Mouse (Mus musculus): ENCODE data around the gene Accsl. TPM values are rescaled to one million over a fixed set of nuclear protein-coding genes. Genes with fewer than 3 reads are reported as not detected.

Gene Accsl
- polyA plus RNA-seq, 1 experiment from 2014 or later: not detected

- H3K9me3 ChIP-seq: no peaks in the 10 kb centered on the region
- H3K27me3 ChIP-seq: 0 out of 2 replicates have a peak, but pooled peaks cover 7% of the 10 kb centered on the region
- WGBS: 33% methylated on average over 7 of the region's 7 CpGs
- ATAC-seq (ENCODE audit: insufficient number of reproducible peaks, insufficient read depth, low FRiP score, low TSS enrichment, low read depth): no peak
- peaks cover 26% of the 10 kb centered on the region for H3K4me1 ChIP-seq
- peak overlapping the region; percentile 44; the same call in 1 of the 2 replicates for H3K27ac ChIP-seq
- H3K4me2 ChIP-seq: no peak overlapping the region
- H3K9ac ChIP-seq: no peak overlapping the region; the same call in 1 of the 2 replicates
- no peak overlapping the region for H3K4me3 ChIP-seq
- H3K36me3 ChIP-seq: no peaks in the 10 kb centered on the region
These were observed 3.3 kb upstream of the Accsl start for GRCm38 (mm10) chr2:93872257-93872656.

- no peak overlapping the region for H3K4me2 ChIP-seq
- H3K27ac ChIP-seq: peak overlapping the region; percentile 44; the same call in 1 of the 2 replicates
These were observed 2.5 kb upstream of the Accsl start for GRCm38 (mm10) chr2:93871411-93871925.

GRCm38 (mm10) chr2:93870842-93871241, 1.9 kb upstream of the Accsl start:
- no peak for ATAC-seq (ENCODE audit: insufficient number of reproducible peaks, insufficient read depth, low FRiP score, low TSS enrichment, low read depth)
- no peak overlapping the region for H3K9ac ChIP-seq
- H3K4me3 ChIP-seq: no peak overlapping the region
- no peaks in the 10 kb centered on the region for H3K9me3 ChIP-seq
- no peaks in the 10 kb centered on the region for H3K36me3 ChIP-seq
- H3K4me1 ChIP-seq: peaks cover 26% of the 10 kb centered on the region
- H3K27me3 ChIP-seq: 0 out of 2 replicates have a peak, but pooled peaks cover 7% of the 10 kb centered on the region
- no peak overlapping the region for H3K4me2 ChIP-seq
- WGBS: 43% methylated on average over 4 of the region's 4 CpGs
- H3K27ac ChIP-seq: no peak overlapping the region

More at GRCm38 (mm10) chr2:93871411-93871925, 2.5 kb upstream of the Accsl start:
- 84% methylated on average over 4 of the region's 4 CpGs for WGBS
- H3K36me3 ChIP-seq: no peaks in the 10 kb centered on the region
- H3K9me3 ChIP-seq: no peaks in the 10 kb centered on the region
- ATAC-seq (ENCODE audit: insufficient number of reproducible peaks, insufficient read depth, low FRiP score, low TSS enrichment, low read depth): no peak
- 0 out of 2 replicates have a peak, but pooled peaks cover 7% of the 10 kb centered on the region for H3K27me3 ChIP-seq
- no peak overlapping the region for H3K4me3 ChIP-seq
- H3K9ac ChIP-seq: no peak overlapping the region
- peaks cover 26% of the 10 kb centered on the region for H3K4me1 ChIP-seq

GRCm38 (mm10) chr2:93868566-93868965, 391 bp downstream of the Accsl start:
- ATAC-seq (ENCODE audit: insufficient number of reproducible peaks, insufficient read depth, low FRiP score, low TSS enrichment, low read depth): no peak
- peaks cover 15% of the 10 kb centered on the region for H3K4me1 ChIP-seq
- 0 out of 2 replicates have a peak, but pooled peaks cover 4% of the 10 kb centered on the region for H3K27me3 ChIP-seq
- H3K4me3 ChIP-seq: no peak overlapping the region
- no peak overlapping the region for H3K4me2 ChIP-seq
- H3K36me3 ChIP-seq: no peaks in the 10 kb centered on the region
- H3K9me3 ChIP-seq: no peaks in the 10 kb centered on the region
- 82% methylated on average over 11 of the region's 11 CpGs for WGBS
- no peak overlapping the region for H3K27ac ChIP-seq
- H3K9ac ChIP-seq: no peak overlapping the region

GRCm38 (mm10) chr2:93863229-93863628, 5.7 kb downstream of the Accsl start:
- H3K4me2 ChIP-seq: no peak overlapping the region
- no peak overlapping the region for H3K27ac ChIP-seq
- ATAC-seq (ENCODE audit: insufficient number of reproducible peaks, insufficient read depth, low FRiP score, low TSS enrichment, low read depth): no peak
- no peaks in the 10 kb centered on the region for H3K9me3 ChIP-seq
- H3K36me3 ChIP-seq: no peaks in the 10 kb centered on the region
- WGBS: 63% methylated on average over 4 of the region's 4 CpGs
- H3K4me3 ChIP-seq: no peak overlapping the region
- no peak overlapping the region for H3K9ac ChIP-seq
- no peaks in the 10 kb centered on the region for H3K4me1 ChIP-seq
- H3K27me3 ChIP-seq: no peaks in the 10 kb centered on the region

- Histone ChIP-seq H3K4me1 (no peaks in the 10 kb centered on the region), H3K27ac (no peak overlapping the region), H3K4me3 (no peak overlapping the region), H3K9me3 (no peaks in the 10 kb centered on the region), H3K4me2 (no peak overlapping the region), H3K36me3 (no peaks in the 10 kb centered on the region), H3K27me3 (no peaks in the 10 kb centered on the region), H3K9ac (no peak overlapping the region)
- 68% methylated on average over 12 of the region's 12 CpGs for WGBS
- ATAC-seq (ENCODE audit: insufficient number of reproducible peaks, insufficient read depth, low FRiP score, low TSS enrichment, low read depth): no peak
These were observed 10.1 kb downstream of the Accsl start for GRCm38 (mm10) chr2:93858845-93859244.

GRCm38 (mm10) chr2:93851303-93851702, 17.7 kb downstream of the Accsl start:
- no peak overlapping the region for H3K4me2 ChIP-seq
- 0 out of 2 replicates have a peak, but pooled peaks cover 3% of the 10 kb centered on the region for H3K27me3 ChIP-seq
- H3K36me3 ChIP-seq: peaks cover 4% of the 10 kb centered on the region; the same call in 1 of the 2 replicates
- H3K9me3 ChIP-seq: no peaks in the 10 kb centered on the region
- no peak for ATAC-seq (ENCODE audit: insufficient number of reproducible peaks, insufficient read depth, low FRiP score, low TSS enrichment, low read depth)
- no peak overlapping the region for H3K4me3 ChIP-seq
- no peak overlapping the region for H3K27ac ChIP-seq
- peaks cover 20% of the 10 kb centered on the region for H3K4me1 ChIP-seq
- WGBS: 60% methylated on average over 1 of the region's 1 CpGs
- no peak overlapping the region for H3K9ac ChIP-seq

- no peak overlapping the region for H3K4me3 ChIP-seq
- no peak overlapping the region for H3K27ac ChIP-seq
- peaks cover 9% of the 10 kb centered on the region; the same call in 1 of the 2 replicates for H3K36me3 ChIP-seq
- no peak overlapping the region for H3K9ac ChIP-seq
- peaks cover 20% of the 10 kb centered on the region for H3K4me1 ChIP-seq
- no peak for ATAC-seq (ENCODE audit: insufficient number of reproducible peaks, insufficient read depth, low FRiP score, low TSS enrichment, low read depth)
- no peaks in the 10 kb centered on the region for H3K9me3 ChIP-seq
- 36% methylated on average over 13 of the region's 13 CpGs for WGBS
- 0 out of 2 replicates have a peak, but pooled peaks cover 3% of the 10 kb centered on the region for H3K27me3 ChIP-seq
- H3K4me2 ChIP-seq: peak overlapping the region; percentile 71
These were observed 18.5 kb downstream of the Accsl start for GRCm38 (mm10) chr2:93850317-93850944.

- peak; percentile 60 for ATAC-seq (ENCODE audit: insufficient number of reproducible peaks, insufficient read depth, low FRiP score, low TSS enrichment, low read depth)
- WGBS: under 1% methylated on average over 28 of the region's 28 CpGs
These were observed 19.4 kb downstream of the Accsl start, which contains the start of gene Accs for GRCm38 (mm10) chr2:93849505-93850089. TSS of gene Accs (minus strand) at chr2:93849943.

GRCm38 (mm10) chr2:93841349-93841748, 27.6 kb downstream of the Accsl start:
- no peaks in the 10 kb centered on the region for H3K4me1 ChIP-seq
- WGBS: 93% methylated on average over 3 of the region's 3 CpGs
- no peak overlapping the region for H3K4me3 ChIP-seq
- peaks cover 4% of the 10 kb centered on the region; the same call in 1 of the 2 replicates for H3K9me3 ChIP-seq
- peaks cover 78% of the 10 kb centered on the region for H3K36me3 ChIP-seq
- no peak overlapping the region for H3K4me2 ChIP-seq
- H3K9ac ChIP-seq: no peak overlapping the region
- ATAC-seq (ENCODE audit: insufficient number of reproducible peaks, insufficient read depth, low FRiP score, low TSS enrichment, low read depth): no peak
- H3K27ac ChIP-seq: no peak overlapping the region
- H3K27me3 ChIP-seq: no peaks in the 10 kb centered on the region

More at GRCm38 (mm10) chr2:93849505-93850089, 19.4 kb downstream of the Accsl start, which contains the start of gene Accs:
- peaks cover 10% of the 10 kb centered on the region for H3K36me3 ChIP-seq
- peak within 1 kb of the TSS; percentile 71 for H3K4me2 ChIP-seq
- H3K4me3 ChIP-seq: peak within 1 kb of the TSS; percentile 66
- no peaks in the 10 kb centered on the region for H3K9me3 ChIP-seq
- H3K27me3 ChIP-seq: 0 out of 2 replicates have a peak, but pooled peaks cover 3% of the 10 kb centered on the region
- peaks cover 20% of the 10 kb centered on the region for H3K4me1 ChIP-seq
- peak within 1 kb of the TSS; percentile 90 for H3K27ac ChIP-seq
- peak within 1 kb of the TSS; percentile 82 for H3K9ac ChIP-seq

- Histone ChIP-seq H3K9me3 (peaks cover 4% of the 10 kb centered on the region; the same call in 1 of the 2 replicates), H3K4me3 (no peak overlapping the region), H3K9ac (no peak overlapping the region), H3K27me3 (no peaks in the 10 kb centered on the region), H3K4me2 (no peak overlapping the region), H3K4me1 (no peaks in the 10 kb centered on the region), H3K27ac (no peak overlapping the region), H3K36me3 (peaks cover 86% of the 10 kb centered on the region)
- WGBS: 85% methylated on average over 6 of the region's 6 CpGs
- no peak for ATAC-seq (ENCODE audit: insufficient number of reproducible peaks, insufficient read depth, low FRiP score, low TSS enrichment, low read depth)
These were observed 28.8 kb downstream of the Accsl start for GRCm38 (mm10) chr2:93840109-93840508.
